Comparison of ENCODE assay signal across 27 mouse cellular contexts in the genomic region with DNA sequence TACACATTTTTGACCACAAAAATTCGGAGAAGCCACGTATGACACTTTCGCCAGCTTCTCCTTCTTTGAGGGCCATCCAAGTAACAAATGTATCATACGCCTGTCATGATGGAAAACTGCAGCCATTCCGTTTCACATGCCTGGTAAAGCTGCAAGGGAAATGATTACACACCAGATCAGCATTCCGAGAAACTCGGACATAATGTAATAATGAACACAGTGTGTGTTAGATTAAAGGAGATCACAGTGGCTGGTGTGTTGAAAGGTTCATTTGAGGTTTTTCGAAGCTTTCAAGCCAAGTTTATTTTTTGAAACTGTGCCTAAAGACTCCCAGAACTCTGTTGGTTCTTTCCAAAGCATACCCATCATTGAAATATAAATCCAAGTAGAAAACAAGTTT.
"Had no signal": no experiment of that assay in that cellular context is flagged by ENCODE, and none has a peak within 500 bp of the region (broad histone marks: within the 10 kb centered on the region; RNA-seq: fewer than 3 reads in every experiment).

No protein-coding gene starts in this region.

- H3K4me3 ChIP-seq: gastrocnemius, adult 2 months; heart, embryonic 10.5 days; heart, embryonic 12.5 days; hindbrain, embryonic 10.5 days; hindbrain, embryonic 12.5 days; intestine, embryonic 15.5 days; layer of hippocampus, adult 2 months; left cerebral cortex, adult 2 months; limb, embryonic 13.5 days; limb, embryonic 15.5 days; liver, embryonic 12.5 days had no signal

- H3K27me3 ChIP-seq: heart, embryonic 12.5 days; hindbrain, embryonic 12.5 days; intestine, embryonic 15.5 days; limb, embryonic 13.5 days; limb, embryonic 15.5 days; liver, embryonic 12.5 days had no signal

- ATAC-seq: hindbrain, embryonic 16.5 days; inflammation-experienced regulatory T-cells, adult 6 months; intestine, embryonic 15.5 days; intestine, postnatal 0 days; liver, embryonic 12.5 days had no signal

- H3K27ac ChIP-seq: gastrocnemius, adult 2 months; heart, embryonic 10.5 days; hindbrain, embryonic 12.5 days; hindbrain, embryonic 14.5 days; intestine, embryonic 15.5 days; layer of hippocampus, adult 2 months; left cerebral cortex, adult 2 months; limb, embryonic 13.5 days; limb, embryonic 15.5 days; liver, embryonic 12.5 days; liver, embryonic 14.5 days had no signal

- H3K9ac ChIP-seq: heart, embryonic 12.5 days; hindbrain, embryonic 12.5 days; hindbrain, embryonic 14.5 days; intestine, embryonic 15.5 days; limb, embryonic 13.5 days; limb, embryonic 15.5 days; liver, embryonic 12.5 days; liver, embryonic 14.5 days had no signal

- H3K36me3 ChIP-seq: heart, embryonic 10.5 days; heart, embryonic 12.5 days; hindbrain, embryonic 10.5 days; hindbrain, embryonic 12.5 days; intestine, embryonic 15.5 days; limb, embryonic 13.5 days; limb, embryonic 15.5 days; liver, embryonic 12.5 days had no signal

- H3K9me3 ChIP-seq: heart, embryonic 10.5 days; heart, embryonic 12.5 days; hindbrain, embryonic 10.5 days; hindbrain, embryonic 12.5 days; intestine, embryonic 15.5 days; limb, embryonic 13.5 days; limb, embryonic 15.5 days; liver, embryonic 12.5 days had no signal

- H3K4me1 ChIP-seq: heart, embryonic 10.5 days; intestine, embryonic 15.5 days; liver, embryonic 12.5 days had no signal

- H3K4me2 ChIP-seq: heart, embryonic 12.5 days; hindbrain, embryonic 12.5 days; hindbrain, embryonic 14.5 days; intestine, embryonic 15.5 days; limb, embryonic 13.5 days; limb, embryonic 15.5 days; liver, embryonic 12.5 days had no signal

- DNase-seq: gastrocnemius, adult 2 months; gastrocnemius, postnatal 10 days; gastrocnemius, postnatal 25 days; heart, adult 18-20 months; heart, postnatal 10 days; heart, postnatal 4 days; kidney, adult 18-20 months; kidney, adult 8-10 months; kidney, postnatal 10 days; kidney, postnatal 25 days; kidney, postnatal 4 days; left cerebral cortex, postnatal 4 days had no signal
